Mouse (Mus musculus) cortical plate, adult 2 months (tissue): Measurements from ENCODE around the gene Rassf3. TPM values are rescaled to one million over a fixed set of nuclear protein-coding genes. Genes with fewer than 3 reads are reported as not detected.

ENCODE experiments used
- H3K27ac ChIP-seq: fragments of 200-500 bp; 2 replicates; pipeline ENCODE4 v1.5.1; 2012; ENCODE audit warnings: low read length, control low read depth, inconsistent platforms; ENCODE audit not compliant: insufficient read depth
- H3K4me1 ChIP-seq: fragments of 200-500 bp; 2 replicates; pipeline ENCODE4 v1.6.1; 2011; ENCODE audit warnings: low read length; ENCODE audit not compliant: control insufficient read depth, insufficient read depth
- H3K4me3 ChIP-seq: fragments of 200-500 bp; 2 replicates; pipeline ENCODE4 v1.5.1; 2011; ENCODE audit warnings: mild to moderate bottlenecking, low read length, control low read depth; ENCODE audit not compliant: insufficient read depth
- CTCF ChIP-seq: fragments of 200-500 bp; IDR thresholded peaks from 2 replicates; pipeline ENCODE4 v1.5.1; 2011; ENCODE audit warnings: mild to moderate bottlenecking, control low read depth, low read length; ENCODE audit not compliant: insufficient read depth; ENCODE audit errors: extremely low read depth
- POLR2A ChIP-seq: fragments of 200-500 bp; IDR thresholded peaks from 2 replicates; pipeline ENCODE4 v1.6.1; 2011; ENCODE audit warnings: mild to moderate bottlenecking, low read length, control low read depth; ENCODE audit not compliant: insufficient read depth; ENCODE audit errors: extremely low read depth
- polyA plus RNA-seq: library from polyadenylated mRNA; depleted of rRNA; stranded (reverse); fragments of >200 nt; gene quantifications from 2 replicates; pipeline ENCODE4 v1.2.3, GENCODE M21; 2012

The Rassf3 gene
- polyA plus RNA-seq, 1 experiment = 41.2 TPM

- peak overlapping the region; percentile 63 for H3K4me3 ChIP-seq
- H3K27ac ChIP-seq = peak overlapping the region; percentile 91
- peaks cover 9% of the 10 kb centered on the region for H3K4me1 ChIP-seq
- TF ChIP-seq POLR2A (no peak), CTCF (no peak)
Measured at GRCm38 (mm10) chr10:121475672-121476146, 438 bp downstream of the Rassf3 start.

GRCm38 (mm10) chr10:121475101-121475671 is 961 bp downstream of the Rassf3 start:
- H3K27ac ChIP-seq = peak overlapping the region; percentile 91
- peaks cover 9% of the 10 kb centered on the region for H3K4me1 ChIP-seq
- TF ChIP-seq POLR2A (no peak), CTCF (no peak)
- peak overlapping the region; percentile 63 for H3K4me3 ChIP-seq

GRCm38 (mm10) chr10:121474288-121474687 is 1.9 kb downstream of the Rassf3 start:
- Histone ChIP-seq H3K4me1 (peaks cover 9% of the 10 kb centered on the region), H3K4me3 (peak overlapping the region; percentile 63), H3K27ac (peak overlapping the region; percentile 64)
- TF ChIP-seq CTCF (no peak), POLR2A (no peak)

GRCm38 (mm10) chr10:121473723-121474215 is 2.4 kb downstream of the Rassf3 start:
- peak overlapping the region; percentile 63 for H3K4me3 ChIP-seq
- peaks cover 9% of the 10 kb centered on the region for H3K4me1 ChIP-seq
- TF ChIP-seq POLR2A (no peak), CTCF (no peak)
- peak overlapping the region; percentile 64 for H3K27ac ChIP-seq

- H3K4me3 ChIP-seq = peak overlapping the region; percentile 63; the same call in 1 of the 2 replicates
- no peak for TF ChIP-seq POLR2A
- TF ChIP-seq CTCF = no peak
- peaks cover 10% of the 10 kb centered on the region for H3K4me1 ChIP-seq
- H3K27ac ChIP-seq = peak overlapping the region; percentile 85; the same call in 1 of the 2 replicates
Measured at GRCm38 (mm10) chr10:121472593-121473217, 3.4 kb downstream of the Rassf3 start.

GRCm38 (mm10) chr10:121471570-121472197 is 4.5 kb downstream of the Rassf3 start:
- Histone ChIP-seq H3K4me3 (no peak overlapping the region), H3K4me1 (peaks cover 13% of the 10 kb centered on the region), H3K27ac (peak overlapping the region; percentile 23)
- no peak for TF ChIP-seq POLR2A

GRCm38 (mm10) chr10:121469625-121470024 is 6.5 kb downstream of the Rassf3 start:
- H3K4me1 ChIP-seq = peaks cover 13% of the 10 kb centered on the region

GRCm38 (mm10) chr10:121468985-121469384 is 7.2 kb downstream of the Rassf3 start:
- TF ChIP-seq CTCF = no peak
- no peak for TF ChIP-seq POLR2A
- no peak overlapping the region for H3K27ac ChIP-seq
- H3K4me1 ChIP-seq = peaks cover 13% of the 10 kb centered on the region

More at GRCm38 (mm10) chr10:121469625-121470024, 6.5 kb downstream of the Rassf3 start:
- no peak overlapping the region for H3K27ac ChIP-seq
- TF ChIP-seq POLR2A = no peak
- no peak for TF ChIP-seq CTCF
- no peak overlapping the region for H3K4me3 ChIP-seq

DNA sequence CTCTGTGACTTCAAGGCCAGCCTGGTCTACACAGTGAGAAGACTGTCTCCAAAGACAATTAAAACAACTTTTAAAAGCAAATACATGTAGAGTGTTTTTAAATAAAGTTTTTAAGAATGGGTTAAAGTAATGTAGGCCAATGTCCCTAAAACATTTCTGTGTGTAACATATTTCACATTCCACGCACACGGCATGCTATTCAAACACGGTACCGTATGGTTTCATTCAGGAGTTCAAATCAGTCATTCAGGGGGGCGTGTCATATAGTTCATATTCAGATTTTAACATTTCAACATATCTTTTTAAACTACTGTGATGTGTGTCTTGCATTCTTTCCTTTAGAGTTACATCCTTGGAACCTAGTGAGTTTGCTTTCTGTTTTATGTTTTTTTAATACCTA is 7.9 kb downstream of the Rassf3 start:
- TF ChIP-seq POLR2A (no peak), CTCF (no peak)
- H3K4me1 ChIP-seq = peaks cover 10% of the 10 kb centered on the region
- H3K4me3 ChIP-seq = no peak overlapping the region
- H3K27ac ChIP-seq = no peak overlapping the region

More at GRCm38 (mm10) chr10:121468985-121469384, 7.2 kb downstream of the Rassf3 start:
- no peak overlapping the region for H3K4me3 ChIP-seq
